Mouse (Mus musculus): ENCODE measurements at regions not wholly inside any gene's neighbourhood (a gene's known extent, or its start where the extent isn't known, plus 50 kb on each side); places are given as distances from the start of the nearest gene placed in this dataset.

DNA sequence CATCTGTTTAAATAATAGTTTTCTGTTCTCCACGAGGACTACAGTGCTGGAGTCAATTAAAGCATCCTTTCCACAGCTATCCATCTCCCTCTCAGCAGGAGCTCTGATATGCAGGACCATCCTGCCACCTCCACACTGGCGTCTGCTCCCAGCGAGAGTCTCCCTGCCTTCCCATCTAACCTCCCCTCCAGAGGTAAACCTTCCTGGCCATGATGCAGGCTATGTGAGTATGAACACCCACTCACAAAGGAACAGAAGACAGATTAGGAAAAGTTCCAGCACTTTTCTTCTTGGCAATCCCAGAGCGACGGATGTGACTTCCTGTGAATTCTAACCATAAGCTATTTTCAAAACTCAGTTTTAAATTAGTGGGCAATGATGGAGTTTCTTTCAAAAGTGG, 532.1 kb downstream of the Inhba start:
- no peak for ATAC-seq
- 64% methylated on average over 5 of the region's 5 CpGs for WGBS
- no peaks in the 10 kb centered on the region for H3K36me3 ChIP-seq
- H3K4me1 ChIP-seq (replicated peaks) = no peaks in the 10 kb centered on the region
- no peaks in the 10 kb centered on the region for H3K27me3 ChIP-seq (replicated peaks)
- H3K9ac ChIP-seq = no peak overlapping the region
- H3K9me3 ChIP-seq = no peaks in the 10 kb centered on the region
- no peak overlapping the region for H3K4me2 ChIP-seq (replicated peaks)
- no peak overlapping the region for H3K27ac ChIP-seq
- no peak overlapping the region for H3K4me3 ChIP-seq (replicated peaks)

GRCm38 (mm10) chr13:16550060-16550459, 538.4 kb downstream of the Inhba start:
- no peaks in the 10 kb centered on the region for H3K27me3 ChIP-seq (replicated peaks)
- no peak overlapping the region for H3K4me3 ChIP-seq (replicated peaks)
- no peak overlapping the region for H3K4me2 ChIP-seq (replicated peaks)
- no peaks in the 10 kb centered on the region for H3K9me3 ChIP-seq
- H3K4me1 ChIP-seq (replicated peaks) = no peaks in the 10 kb centered on the region
- H3K9ac ChIP-seq = no peak overlapping the region
- no peak overlapping the region for H3K27ac ChIP-seq
- ATAC-seq = no peak
- no peaks in the 10 kb centered on the region for H3K36me3 ChIP-seq

- Histone ChIP-seq H3K27ac (no peak overlapping the region), H3K4me1 (replicated peaks) (no peaks in the 10 kb centered on the region), H3K27me3 (replicated peaks) (no peaks in the 10 kb centered on the region), H3K4me3 (replicated peaks) (no peak overlapping the region), H3K9me3 (no peaks in the 10 kb centered on the region), H3K9ac (no peak overlapping the region), H3K36me3 (no peaks in the 10 kb centered on the region), H3K4me2 (replicated peaks) (no peak overlapping the region)
- 77% methylated on average over 1 of the region's 1 CpGs for WGBS
- no peak for ATAC-seq
These were observed 553.3 kb downstream of the Inhba start for GRCm38 (mm10) chr13:16564988-16565387.

DNA sequence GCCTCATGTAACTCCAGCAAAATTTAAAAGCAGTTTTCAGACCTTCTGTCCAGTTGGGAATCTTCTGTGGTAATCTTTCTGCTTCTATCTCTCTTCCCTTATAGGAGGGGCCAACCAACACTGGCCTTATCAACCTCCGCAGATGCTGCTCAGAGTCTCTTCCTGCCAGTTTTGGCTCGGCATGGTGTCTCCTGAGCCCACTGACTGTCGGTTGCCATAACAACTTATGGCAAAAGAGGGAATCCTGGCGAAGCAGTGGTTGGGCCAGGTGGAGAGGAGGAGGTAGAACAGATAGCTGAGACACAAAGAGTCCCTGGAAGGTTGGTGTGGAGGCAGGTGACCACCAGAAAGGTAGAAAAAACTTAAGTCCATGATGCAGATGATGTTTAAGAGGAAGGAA, 562.4 kb downstream of the Inhba start:
- no peaks in the 10 kb centered on the region for H3K9me3 ChIP-seq
- no peak overlapping the region for H3K27ac ChIP-seq
- ATAC-seq = no peak
- no peak overlapping the region for H3K4me2 ChIP-seq (replicated peaks)
- H3K9ac ChIP-seq = no peak overlapping the region
- no peaks in the 10 kb centered on the region for H3K4me1 ChIP-seq (replicated peaks)
- H3K36me3 ChIP-seq = no peaks in the 10 kb centered on the region
- WGBS = 38% methylated on average over 4 of the region's 4 CpGs
- no peak overlapping the region for H3K4me3 ChIP-seq (replicated peaks)
- H3K27me3 ChIP-seq (replicated peaks) = no peaks in the 10 kb centered on the region

GRCm38 (mm10) chr13:16586286-16586685, 574.6 kb downstream of the Inhba start:
- Histone ChIP-seq H3K4me2 (replicated peaks) (no peak overlapping the region), H3K4me3 (replicated peaks) (no peak overlapping the region), H3K9ac (no peak overlapping the region), H3K27ac (no peak overlapping the region), H3K36me3 (no peaks in the 10 kb centered on the region), H3K9me3 (no peaks in the 10 kb centered on the region), H3K27me3 (replicated peaks) (no peaks in the 10 kb centered on the region), H3K4me1 (replicated peaks) (no peaks in the 10 kb centered on the region)
- ATAC-seq = no peak

DNA sequence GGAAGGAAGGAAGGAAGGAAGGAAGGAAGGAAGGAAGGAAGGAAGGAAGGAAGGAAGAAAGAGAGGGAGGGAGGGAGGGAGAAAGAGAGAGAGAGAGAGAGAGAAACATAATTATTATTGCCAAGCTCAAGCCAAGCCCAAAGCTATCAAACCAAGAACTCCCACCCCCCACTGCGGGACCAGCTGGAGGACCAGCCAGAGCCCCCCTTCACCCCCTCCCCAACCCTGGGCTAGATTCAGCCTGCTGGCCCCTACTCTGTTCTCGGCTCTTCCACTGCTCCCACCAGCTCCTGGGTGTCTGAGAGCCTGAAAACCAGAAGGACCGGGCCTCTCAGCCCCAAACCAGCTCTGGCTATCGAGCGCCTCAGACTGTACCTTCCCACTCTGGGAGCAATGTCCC, 608.1 kb downstream of the Inhba start:
- no peak overlapping the region for H3K9ac ChIP-seq
- H3K9me3 ChIP-seq = no peaks in the 10 kb centered on the region
- WGBS = 89% methylated on average over 5 of the region's 5 CpGs
- H3K4me2 ChIP-seq (replicated peaks) = no peak overlapping the region
- no peak overlapping the region for H3K27ac ChIP-seq
- H3K27me3 ChIP-seq (replicated peaks) = no peaks in the 10 kb centered on the region
- no peaks in the 10 kb centered on the region for H3K4me1 ChIP-seq (replicated peaks)
- ATAC-seq = no peak
- no peak overlapping the region for H3K4me3 ChIP-seq (replicated peaks)
- no peaks in the 10 kb centered on the region for H3K36me3 ChIP-seq

DNA sequence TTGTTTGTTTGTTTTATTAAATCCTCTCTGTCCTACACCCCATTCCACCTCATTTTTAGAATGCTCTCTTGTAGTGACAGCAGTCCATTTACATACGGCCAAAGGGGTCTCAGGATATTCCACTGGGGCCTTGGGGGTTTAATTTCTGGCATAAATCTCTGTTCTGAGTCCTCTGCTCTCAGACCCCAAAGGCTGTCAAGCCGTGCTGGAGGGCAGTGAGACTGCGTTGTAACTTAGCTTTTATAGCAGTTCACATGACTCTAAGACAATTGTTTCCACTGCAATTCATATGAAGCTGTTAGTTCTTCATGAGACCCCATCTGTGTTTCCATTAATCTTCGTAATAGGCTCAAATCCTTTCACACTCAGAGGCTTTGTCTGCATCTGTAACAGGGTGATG, 614.9 kb downstream of the Inhba start:
- H3K27me3 ChIP-seq (replicated peaks) = no peaks in the 10 kb centered on the region
- H3K4me1 ChIP-seq (replicated peaks) = no peaks in the 10 kb centered on the region
- H3K27ac ChIP-seq = no peak overlapping the region
- no peaks in the 10 kb centered on the region for H3K36me3 ChIP-seq
- ATAC-seq = no peak
- H3K4me3 ChIP-seq (replicated peaks) = no peak overlapping the region
- 68% methylated on average over 4 of the region's 4 CpGs for WGBS
- no peak overlapping the region for H3K4me2 ChIP-seq (replicated peaks)
- no peak overlapping the region for H3K9ac ChIP-seq
- H3K9me3 ChIP-seq = no peaks in the 10 kb centered on the region

GRCm38 (mm10) chr13:16633445-16634092, 621.9 kb downstream of the Inhba start:
- Histone ChIP-seq H3K27me3 (replicated peaks) (no peaks in the 10 kb centered on the region), H3K36me3 (no peaks in the 10 kb centered on the region), H3K4me1 (replicated peaks) (no peaks in the 10 kb centered on the region), H3K4me2 (replicated peaks) (no peak overlapping the region), H3K9me3 (no peaks in the 10 kb centered on the region), H3K9ac (no peak overlapping the region), H3K4me3 (replicated peaks) (no peak overlapping the region), H3K27ac (no peak overlapping the region)
- WGBS = 39% methylated on average over 5 of the region's 5 CpGs
- peak; percentile 93 for ATAC-seq

DNA sequence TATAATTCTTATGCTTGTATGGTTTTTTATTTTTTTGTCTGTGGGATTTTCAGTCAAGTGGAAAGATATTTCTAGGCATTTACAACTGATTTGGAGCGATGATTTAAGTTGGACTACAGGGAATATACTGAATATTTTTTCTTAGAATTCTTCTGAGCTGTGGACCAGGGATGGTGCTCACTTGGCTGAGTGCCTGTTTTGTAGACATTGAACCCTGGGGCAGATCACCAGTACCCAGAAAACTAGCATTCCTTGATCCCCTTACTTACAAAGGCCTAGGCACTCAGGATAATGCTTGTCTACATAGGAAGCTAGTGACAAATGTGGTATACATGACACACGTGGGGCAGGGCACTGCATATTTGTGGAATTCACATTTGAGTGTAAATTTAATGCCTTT, 624.6 kb downstream of the Inhba start:
- Histone ChIP-seq H3K4me3 (replicated peaks) (no peak overlapping the region), H3K27ac (no peak overlapping the region), H3K36me3 (no peaks in the 10 kb centered on the region), H3K9me3 (no peaks in the 10 kb centered on the region), H3K4me1 (replicated peaks) (no peaks in the 10 kb centered on the region), H3K4me2 (replicated peaks) (no peak overlapping the region), H3K27me3 (replicated peaks) (no peaks in the 10 kb centered on the region), H3K9ac (no peak overlapping the region)
- no peak for ATAC-seq
- 76% methylated on average over 2 of the region's 2 CpGs for WGBS

- no peak for ATAC-seq
- Histone ChIP-seq H3K36me3 (no peaks in the 10 kb centered on the region), H3K4me3 (replicated peaks) (no peak overlapping the region), H3K4me1 (replicated peaks) (no peaks in the 10 kb centered on the region), H3K27ac (no peak overlapping the region), H3K4me2 (replicated peaks) (no peak overlapping the region), H3K9ac (no peak overlapping the region), H3K9me3 (no peaks in the 10 kb centered on the region), H3K27me3 (replicated peaks) (no peaks in the 10 kb centered on the region)
- 61% methylated on average over 3 of the region's 3 CpGs for WGBS
These were observed 630.2 kb downstream of the Inhba start for GRCm38 (mm10) chr13:16641611-16642449.

GRCm38 (mm10) chr13:16642450-16642994, 630.9 kb downstream of the Inhba start:
- Histone ChIP-seq H3K27me3 (replicated peaks) (no peaks in the 10 kb centered on the region), H3K4me1 (replicated peaks) (no peaks in the 10 kb centered on the region), H3K4me3 (replicated peaks) (no peak overlapping the region), H3K9me3 (no peaks in the 10 kb centered on the region), H3K27ac (no peak overlapping the region), H3K4me2 (replicated peaks) (no peak overlapping the region), H3K36me3 (no peaks in the 10 kb centered on the region), H3K9ac (no peak overlapping the region)
- ATAC-seq = no peak
- 54% methylated on average over 6 of the region's 6 CpGs for WGBS

GRCm38 (mm10) chr13:16645311-16645710, 633.7 kb downstream of the Inhba start:
- Histone ChIP-seq H3K4me3 (replicated peaks) (no peak overlapping the region), H3K27me3 (replicated peaks) (no peaks in the 10 kb centered on the region), H3K9me3 (no peaks in the 10 kb centered on the region), H3K9ac (no peak overlapping the region), H3K4me2 (replicated peaks) (no peak overlapping the region), H3K36me3 (no peaks in the 10 kb centered on the region), H3K27ac (no peak overlapping the region), H3K4me1 (replicated peaks) (no peaks in the 10 kb centered on the region)
- no peak for ATAC-seq
- WGBS = 70% methylated on average over 3 of the region's 3 CpGs

DNA sequence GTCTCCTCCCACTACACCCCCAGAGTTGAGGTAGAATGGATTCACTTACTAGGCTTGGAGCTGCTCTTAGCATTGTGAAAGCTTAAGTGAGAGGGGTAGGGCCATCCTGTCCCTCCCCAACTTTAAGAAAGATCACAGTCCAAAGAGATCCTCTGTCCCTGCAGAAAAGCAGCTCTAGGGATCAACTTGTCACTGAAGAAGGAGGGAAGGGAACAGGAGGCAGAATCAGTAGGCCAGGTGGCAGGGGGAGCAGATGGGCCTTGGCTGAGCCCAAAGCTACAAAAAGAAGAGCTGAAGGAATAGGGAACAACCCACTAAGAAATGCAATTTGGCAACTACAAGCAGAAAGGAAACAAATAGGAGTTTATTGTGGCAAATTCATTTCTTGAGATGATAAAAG, 634.4 kb downstream of the Inhba start:
- Histone ChIP-seq H3K9ac (no peak overlapping the region), H3K4me1 (replicated peaks) (no peaks in the 10 kb centered on the region), H3K36me3 (no peaks in the 10 kb centered on the region), H3K4me2 (replicated peaks) (no peak overlapping the region), H3K4me3 (replicated peaks) (no peak overlapping the region), H3K27me3 (replicated peaks) (no peaks in the 10 kb centered on the region), H3K9me3 (no peaks in the 10 kb centered on the region), H3K27ac (no peak overlapping the region)
- no peak for ATAC-seq
